Mouse (Mus musculus): Measurements from ENCODE around the gene Cxcr5.
A peak's percentile ranks its signal among the peaks of the same experiment; 100 is the strongest.

DNA sequence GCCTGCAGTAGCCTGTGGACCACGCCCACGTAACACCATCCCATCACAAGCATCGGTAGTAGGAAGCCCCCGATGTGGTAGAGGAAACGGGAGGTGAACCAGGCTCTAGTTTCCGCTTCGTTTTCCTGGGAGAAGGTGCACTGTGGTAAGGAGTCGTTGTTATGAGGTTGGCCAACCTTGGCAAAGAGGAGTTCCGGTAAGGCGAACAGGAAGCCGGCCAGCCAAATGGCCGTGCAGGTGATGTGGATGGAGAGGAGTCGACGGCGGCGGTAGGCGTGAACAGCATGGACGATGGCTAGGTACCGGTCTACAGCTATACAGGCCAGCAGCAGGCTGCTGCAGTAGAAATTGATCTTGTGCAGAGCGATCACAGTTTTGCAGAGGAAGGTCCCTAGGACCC, 48.1 kb downstream of the Cxcr5 start:
- TF ChIP-seq CTCF (IDR thresholded peaks at IDR 0.05; ENCODE audit: low read depth) = 0 out of 2 replicates have a peak, but pooled peaks have one; percentile 1
- no peak for TF ChIP-seq EP300 (IDR thresholded peaks at IDR 0.05; ENCODE audit: low read depth)

Data from heart, postnatal 0 days (tissue).